Mouse (Mus musculus): Measurements from ENCODE around the gene Ice2. TPM values are rescaled to one million over a fixed set of nuclear protein-coding genes. Genes with fewer than 3 reads are reported as not detected.

Ice2 gene
- polyA plus RNA-seq, 1 experiment from 2014 or later, result 22.6 TPM

GRCm38 (mm10) chr9:69453066-69453900 lies 55.6 kb downstream of the Ice2 start, which contains the start of gene Anxa2:
TSS of gene Anxa2 (plus strand) at chr9:69453620.
- Histone ChIP-seq H3K4me1 (replicated peaks; ENCODE audit: control insufficient read depth, insufficient read depth, low read length) (peaks cover 8% of the 10 kb centered on the region; the same call in 1 of the 2 replicates), H3K4me3 (ENCODE audit: low read depth, low read length) (peak within 1 kb of the TSS; percentile 42), H3K27me3 (ENCODE audit: control insufficient read depth, insufficient read depth, low read length) (peaks cover 18% of the 10 kb centered on the region), H3K36me3 (ENCODE audit: control insufficient read depth, insufficient read depth, low read length) (no peaks in the 10 kb centered on the region), H3K9ac (ENCODE audit: low read length) (peak within 1 kb of the TSS; percentile 50), H3K27ac (ENCODE audit: low read depth, low read length) (no peak within 1 kb of the TSS), H3K9me3 (ENCODE audit: control insufficient read depth, low read length) (no peaks in the 10 kb centered on the region), H3K4me2 (ENCODE audit: low read depth, low read length, severe bottlenecking) (peak within 1 kb of the TSS; percentile 79)
- WGBS, result 13% methylated on average over 35 of the region's 37 CpGs
- ATAC-seq (replicated peaks; ENCODE audit: low FRiP score), result peak; percentile 61; the same call in 1 of the 2 replicates
- peak; percentile 77 for DNase-seq (ENCODE audit: low spot score)

- Histone ChIP-seq H3K9me3 (ENCODE audit: control insufficient read depth, low read length) (no peaks in the 10 kb centered on the region), H3K4me1 (replicated peaks; ENCODE audit: control insufficient read depth, insufficient read depth, low read length) (peaks cover 8% of the 10 kb centered on the region; the same call in 1 of the 2 replicates), H3K27me3 (ENCODE audit: control insufficient read depth, insufficient read depth, low read length) (peaks cover 18% of the 10 kb centered on the region), H3K9ac (ENCODE audit: low read length) (peak overlapping the region; percentile 50), H3K36me3 (ENCODE audit: control insufficient read depth, insufficient read depth, low read length) (no peaks in the 10 kb centered on the region), H3K27ac (ENCODE audit: low read depth, low read length) (no peak overlapping the region), H3K4me3 (ENCODE audit: low read depth, low read length) (peak overlapping the region; percentile 42), H3K4me2 (ENCODE audit: low read depth, low read length, severe bottlenecking) (peak overlapping the region; percentile 79)
- DNase-seq (ENCODE audit: low spot score) (peak; percentile 68), ATAC-seq (replicated peaks; ENCODE audit: low FRiP score) (no peak)
- WGBS, result 6% methylated on average over 32 of the region's 32 CpGs
Observed at GRCm38 (mm10) chr9:69453901-69454666, 56.4 kb downstream of the Ice2 start.

GRCm38 (mm10) chr9:69454691-69455090 lies 57.0 kb downstream of the Ice2 start:
- Histone ChIP-seq H3K4me2 (ENCODE audit: low read depth, low read length, severe bottlenecking) (no peak overlapping the region), H3K9me3 (ENCODE audit: control insufficient read depth, low read length) (no peaks in the 10 kb centered on the region), H3K27ac (ENCODE audit: low read depth, low read length) (no peak overlapping the region), H3K4me1 (replicated peaks; ENCODE audit: control insufficient read depth, insufficient read depth, low read length) (peaks cover 8% of the 10 kb centered on the region; the same call in 1 of the 2 replicates), H3K27me3 (ENCODE audit: control insufficient read depth, insufficient read depth, low read length) (peaks cover 18% of the 10 kb centered on the region), H3K9ac (ENCODE audit: low read length) (no peak overlapping the region), H3K4me3 (ENCODE audit: low read depth, low read length) (no peak overlapping the region), H3K36me3 (ENCODE audit: control insufficient read depth, insufficient read depth, low read length) (no peaks in the 10 kb centered on the region)
- DNase-seq (ENCODE audit: low spot score) (no peak), ATAC-seq (replicated peaks; ENCODE audit: low FRiP score) (no peak)
- WGBS, result 68% methylated on average over 4 of the region's 4 CpGs

GRCm38 (mm10) chr9:69455391-69455790 lies 57.7 kb downstream of the Ice2 start:
- no peak overlapping the region for H3K27ac ChIP-seq (ENCODE audit: low read depth, low read length)
- H3K36me3 ChIP-seq (ENCODE audit: control insufficient read depth, insufficient read depth, low read length), result no peaks in the 10 kb centered on the region
- no peak overlapping the region for H3K4me2 ChIP-seq (ENCODE audit: low read depth, low read length, severe bottlenecking)
- no peak for ATAC-seq (replicated peaks; ENCODE audit: low FRiP score)
- no peak overlapping the region for H3K9ac ChIP-seq (ENCODE audit: low read length)
- peaks cover 8% of the 10 kb centered on the region; the same call in 1 of the 2 replicates for H3K4me1 ChIP-seq (replicated peaks; ENCODE audit: control insufficient read depth, insufficient read depth, low read length)
- peaks cover 18% of the 10 kb centered on the region for H3K27me3 ChIP-seq (ENCODE audit: control insufficient read depth, insufficient read depth, low read length)
- 85% methylated on average over 4 of the region's 4 CpGs for WGBS
- H3K9me3 ChIP-seq (ENCODE audit: control insufficient read depth, low read length), result no peaks in the 10 kb centered on the region
- no peak overlapping the region for H3K4me3 ChIP-seq (ENCODE audit: low read depth, low read length)
- DNase-seq (ENCODE audit: low spot score), result no peak

DNA sequence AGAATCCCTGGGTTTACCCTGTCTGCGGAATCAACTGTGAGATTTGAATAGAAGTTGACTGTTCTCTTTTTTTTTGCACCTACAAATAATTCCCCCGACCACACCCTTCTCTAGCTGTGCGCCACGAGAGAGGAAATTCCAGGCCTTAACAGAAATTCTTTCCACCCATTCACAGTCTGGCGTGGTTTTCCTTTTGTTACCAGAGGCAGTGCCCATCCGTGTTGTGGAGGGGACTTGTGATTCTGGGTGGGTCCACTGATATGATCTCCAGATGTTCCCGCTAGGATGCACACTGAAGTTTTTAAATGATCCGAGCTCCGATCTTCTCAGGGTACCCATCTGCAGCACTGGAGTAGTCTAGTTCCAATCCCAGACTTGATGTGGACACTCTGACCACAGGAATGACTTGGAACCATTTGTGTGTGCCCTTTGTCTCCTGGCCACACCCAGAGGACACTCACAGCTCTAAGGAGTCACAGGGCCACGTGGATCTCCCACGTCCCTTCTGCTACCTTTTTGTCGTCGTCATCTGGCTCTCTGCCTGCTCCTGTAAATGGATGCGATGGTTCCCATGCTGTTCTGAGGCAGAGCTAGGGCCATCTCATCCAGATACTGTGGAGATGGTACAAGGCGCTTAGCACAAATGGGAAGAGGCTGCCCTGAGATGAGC lies 58.8 kb downstream of the Ice2 start:
- DNase-seq (ENCODE audit: low spot score) (no peak), ATAC-seq (replicated peaks; ENCODE audit: low FRiP score) (no peak)
- no peak overlapping the region for H3K4me3 ChIP-seq (ENCODE audit: low read depth, low read length)
- no peak overlapping the region for H3K27ac ChIP-seq (ENCODE audit: low read depth, low read length)
- no peak overlapping the region for H3K9ac ChIP-seq (ENCODE audit: low read length)
- no peaks in the 10 kb centered on the region for H3K36me3 ChIP-seq (ENCODE audit: control insufficient read depth, insufficient read depth, low read length)
- H3K27me3 ChIP-seq (ENCODE audit: control insufficient read depth, insufficient read depth, low read length), result peaks cover 18% of the 10 kb centered on the region
- 84% methylated on average over 15 of the region's 15 CpGs for WGBS
- H3K4me2 ChIP-seq (ENCODE audit: low read depth, low read length, severe bottlenecking), result no peak overlapping the region
- H3K9me3 ChIP-seq (ENCODE audit: control insufficient read depth, low read length), result no peaks in the 10 kb centered on the region
- H3K4me1 ChIP-seq (replicated peaks; ENCODE audit: control insufficient read depth, insufficient read depth, low read length), result peaks cover 8% of the 10 kb centered on the region; the same call in 1 of the 2 replicates

DNA sequence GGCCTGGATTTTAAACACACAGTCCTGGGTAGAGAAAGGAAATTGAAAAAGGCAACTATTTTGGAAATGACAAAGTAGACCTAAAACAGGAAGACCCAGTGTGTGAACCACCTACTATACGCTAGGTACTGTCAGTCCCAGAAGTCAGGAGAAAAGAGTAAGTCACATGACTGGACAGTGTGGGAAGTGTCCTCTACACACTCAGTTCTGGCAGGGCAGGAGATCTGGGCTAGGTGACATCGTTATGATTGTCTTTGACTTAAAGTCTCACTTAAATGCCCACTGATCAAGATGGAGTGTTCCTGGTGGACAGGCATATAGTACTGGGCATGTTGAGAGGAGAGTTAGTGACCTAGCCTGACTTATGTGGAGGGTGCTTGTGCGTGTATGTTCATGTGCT lies 59.4 kb downstream of the Ice2 start:
- H3K4me2 ChIP-seq (ENCODE audit: low read depth, low read length, severe bottlenecking), result no peak overlapping the region
- WGBS, result 91% methylated on average over 3 of the region's 3 CpGs
- no peak for ATAC-seq (replicated peaks; ENCODE audit: low FRiP score)

GRCm38 (mm10) chr9:69457747-69458625 lies 60.3 kb downstream of the Ice2 start:
- DNase-seq (ENCODE audit: low spot score), result no peak
- Histone ChIP-seq H3K9ac (ENCODE audit: low read length) (no peak overlapping the region), H3K4me3 (ENCODE audit: low read depth, low read length) (no peak overlapping the region), H3K4me1 (replicated peaks; ENCODE audit: control insufficient read depth, insufficient read depth, low read length) (peaks cover 8% of the 10 kb centered on the region; the same call in 1 of the 2 replicates), H3K4me2 (ENCODE audit: low read depth, low read length, severe bottlenecking) (no peak overlapping the region), H3K27me3 (ENCODE audit: control insufficient read depth, insufficient read depth, low read length) (peaks cover 18% of the 10 kb centered on the region), H3K27ac (ENCODE audit: low read depth, low read length) (no peak overlapping the region), H3K36me3 (ENCODE audit: control insufficient read depth, insufficient read depth, low read length) (no peaks in the 10 kb centered on the region), H3K9me3 (ENCODE audit: control insufficient read depth, low read length) (no peaks in the 10 kb centered on the region)
- WGBS, result 75% methylated on average over 14 of the region's 14 CpGs
- no peak for ATAC-seq (replicated peaks; ENCODE audit: low FRiP score)

More for the DNA sequence above, 59.4 kb downstream of the Ice2 start:
- H3K27ac ChIP-seq (ENCODE audit: low read depth, low read length), result no peak overlapping the region
- no peak overlapping the region for H3K4me3 ChIP-seq (ENCODE audit: low read depth, low read length)
- H3K27me3 ChIP-seq (ENCODE audit: control insufficient read depth, insufficient read depth, low read length), result peaks cover 18% of the 10 kb centered on the region
- H3K9ac ChIP-seq (ENCODE audit: low read length), result no peak overlapping the region
- no peaks in the 10 kb centered on the region for H3K9me3 ChIP-seq (ENCODE audit: control insufficient read depth, low read length)
- no peak for DNase-seq (ENCODE audit: low spot score)
- H3K36me3 ChIP-seq (ENCODE audit: control insufficient read depth, insufficient read depth, low read length), result no peaks in the 10 kb centered on the region
- peaks cover 8% of the 10 kb centered on the region; the same call in 1 of the 2 replicates for H3K4me1 ChIP-seq (replicated peaks; ENCODE audit: control insufficient read depth, insufficient read depth, low read length)
